Mouse (Mus musculus) testis, postnatal 14 days (tissue): ENCODE results near the gene Ppat.
"Not testable (repeated sequence)": the region's sequence is repeated elsewhere in the genome, so short reads cannot be mapped to it uniquely, and the experiment has no call there.

Experiments used
- DNase-seq: peaks from one replicate; pipeline ENCODE4 v3.0.0; 2021; ENCODE audit warnings: low spot score

Gene Ppat

GRCm38 (mm10) chr5:76951106-76952027 lies at the start of gene Ppat, which contains the start of gene Paics:
Gene Ppat (minus strand): TSS chr5:76951578.
Gene Paics (plus strand): TSS chr5:76951307.
- peak; percentile 99 for DNase-seq

GRCm38 (mm10) chr5:76998416-76998815 lies 47.0 kb upstream of the Ppat start:
- no peak for DNase-seq

- DNase-seq, result no peak
Measured at GRCm38 (mm10) chr5:76993174-76993814, 41.9 kb upstream of the Ppat start.

- no peak for DNase-seq
Measured at GRCm38 (mm10) chr5:76990789-76991188, 39.4 kb upstream of the Ppat start.

GRCm38 (mm10) chr5:76984015-76984414 lies 32.6 kb upstream of the Ppat start:
- no peak for DNase-seq

- DNase-seq, result no peak
Measured at GRCm38 (mm10) chr5:76975736-76976135, 24.4 kb upstream of the Ppat start.

GRCm38 (mm10) chr5:76974554-76975285 lies 23.3 kb upstream of the Ppat start, which contains the start of gene Srp72:
Gene Srp72 (plus strand): TSS chr5:76974683.
- peak; percentile 87 for DNase-seq

- DNase-seq, result no peak
Measured at GRCm38 (mm10) chr5:76974207-76974553, 22.8 kb upstream of the Ppat start.

GRCm38 (mm10) chr5:76973488-76973887 lies 22.1 kb upstream of the Ppat start:
- no peak for DNase-seq

GRCm38 (mm10) chr5:76971115-76971514 lies 19.7 kb upstream of the Ppat start:
- DNase-seq, result not testable (repeated sequence)

- DNase-seq, result no peak
Measured at GRCm38 (mm10) chr5:76969250-76969649, 17.9 kb upstream of the Ppat start.

- DNase-seq, result no peak
Measured at GRCm38 (mm10) chr5:76964651-76965050, 13.3 kb upstream of the Ppat start.

GRCm38 (mm10) chr5:76962545-76962944 lies 11.2 kb upstream of the Ppat start:
- DNase-seq, result no peak

- no peak for DNase-seq
Measured at GRCm38 (mm10) chr5:76959587-76959986, 8.2 kb upstream of the Ppat start.

- no peak for DNase-seq
Measured at GRCm38 (mm10) chr5:76957954-76958353, 6.6 kb upstream of the Ppat start.

- DNase-seq, result no peak
Measured at GRCm38 (mm10) chr5:76955474-76955873, 4.1 kb upstream of the Ppat start.

GRCm38 (mm10) chr5:76954271-76954900 lies 3.0 kb upstream of the Ppat start:
- DNase-seq, result no peak

- no peak for DNase-seq
Measured at GRCm38 (mm10) chr5:76953794-76954193, 2.4 kb upstream of the Ppat start.

GRCm38 (mm10) chr5:76952112-76953040 lies 998 bp upstream of the Ppat start:
- no peak for DNase-seq

GRCm38 (mm10) chr5:76950343-76951105 lies 854 bp downstream of the Ppat start:
- peak; percentile 25 for DNase-seq
